Mouse (Mus musculus) liver, embryonic 16.5 days (tissue): ENCODE measurements around the gene C130074G19Rik. TPM values are rescaled to one million over a fixed set of nuclear protein-coding genes. Genes with fewer than 3 reads are reported as not detected.

Experiments used
- ATAC-seq: fragments of 200-750 bp; cut with Nextera tagmentation; 2 replicates; pipeline ENCODE4 v1.8.0; 2017; ENCODE audit warnings: low read depth, mild to moderate bottlenecking, moderate number of reproducible peaks, moderate library complexity
- H3K27ac ChIP-seq: fragments of 300-500 bp; sonication (generic); 2 replicates; pipeline ENCODE4 v1.5.1; 2014; ENCODE audit warnings: mild to moderate bottlenecking, low read length
- H3K27me3 ChIP-seq: fragments of 300-500 bp; sonication (generic); 2 replicates; pipeline ENCODE4 v1.6.1; 2014; ENCODE audit warnings: low read depth, low read length, mixed read lengths; ENCODE audit not compliant: control insufficient read depth, insufficient read depth
- H3K36me3 ChIP-seq: fragments of 300-500 bp; sonication (generic); 2 replicates; pipeline ENCODE4 v1.6.1; 2014; ENCODE audit warnings: mild to moderate bottlenecking; ENCODE audit not compliant: control insufficient read depth, insufficient read depth
- H3K4me1 ChIP-seq: fragments of 300-500 bp; sonication (generic); 2 replicates; pipeline ENCODE4 v1.6.1; 2014; ENCODE audit warnings: low read depth, low read length, mixed read lengths; ENCODE audit not compliant: control insufficient read depth
- H3K4me2 ChIP-seq: fragments of 300-500 bp; sonication (generic); 2 replicates; pipeline ENCODE4 v1.6.1; 2014; ENCODE audit warnings: low read depth, low read length, mixed read lengths
- H3K4me3 ChIP-seq: fragments of 300-500 bp; sonication (generic); 2 replicates; pipeline ENCODE4 v1.5.1; 2014; ENCODE audit warnings: low read depth, mild to moderate bottlenecking, low read length
- H3K9ac ChIP-seq: fragments of 300-500 bp; sonication (generic); 2 replicates; pipeline ENCODE4 v1.6.1; 2014; ENCODE audit warnings: low read depth, low read length
- H3K9me3 ChIP-seq: fragments of 300-500 bp; sonication (generic); replicated peaks from 2 replicates; pipeline ENCODE4 v1.6.1; 2016; ENCODE audit warnings: low read length; ENCODE audit not compliant: control insufficient read depth
- WGBS: fragments of 180-500 bp; shearing (Covaris S2); extraction: QIAGEN DNeasy Blood & Tissue Kit; methylation state at CpG from one replicate; pipeline ENCODE4 v1.1.7; 2014; ENCODE audit not compliant: insufficient replicate concordance; 5-methylcytosine and 5-hydroxymethylcytosine counted together
- polyA plus RNA-seq: library from polyadenylated mRNA; unstranded; fragments of >200 nt; fragmentation: Nextera tagmentation; extraction: Ambion mirVana; gene quantifications from 2 replicates; pipeline ENCODE4 v1.2.1, GENCODE M21; 2015

The C130074G19Rik gene
- polyA plus RNA-seq, 1 experiment from 2014 or later: 1.9 TPM

DNA sequence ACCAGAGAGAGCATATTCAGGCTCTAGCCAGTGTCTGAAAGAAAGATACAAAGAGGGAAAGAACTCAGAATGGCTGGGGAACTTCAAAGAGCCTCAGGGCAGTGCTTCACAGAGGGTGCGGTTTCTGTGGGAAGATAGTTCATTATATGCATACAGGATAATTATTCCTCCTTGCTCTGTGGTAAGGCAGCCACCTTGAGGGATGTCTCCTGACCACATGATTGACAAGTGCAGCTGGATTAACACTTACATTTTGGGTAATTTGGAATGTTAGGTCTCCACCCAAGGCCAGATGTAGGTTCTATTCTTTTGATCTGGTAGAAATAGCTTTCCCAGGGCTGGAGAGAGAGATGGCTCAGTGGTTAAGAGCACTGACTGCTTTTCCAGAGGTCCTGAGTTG is 3.1 kb upstream of the C130074G19Rik start:
- Histone ChIP-seq H3K9me3 (no peaks in the 10 kb centered on the region), H3K9ac (no peak overlapping the region), H3K4me2 (no peak overlapping the region), H3K27me3 (peaks cover 26% of the 10 kb centered on the region), H3K27ac (no peak overlapping the region), H3K4me1 (no peaks in the 10 kb centered on the region), H3K36me3 (no peaks in the 10 kb centered on the region), H3K4me3 (no peak overlapping the region)
- ATAC-seq: no peak
- 62% methylated on average over 1 of the region's 1 CpGs for WGBS

DNA sequence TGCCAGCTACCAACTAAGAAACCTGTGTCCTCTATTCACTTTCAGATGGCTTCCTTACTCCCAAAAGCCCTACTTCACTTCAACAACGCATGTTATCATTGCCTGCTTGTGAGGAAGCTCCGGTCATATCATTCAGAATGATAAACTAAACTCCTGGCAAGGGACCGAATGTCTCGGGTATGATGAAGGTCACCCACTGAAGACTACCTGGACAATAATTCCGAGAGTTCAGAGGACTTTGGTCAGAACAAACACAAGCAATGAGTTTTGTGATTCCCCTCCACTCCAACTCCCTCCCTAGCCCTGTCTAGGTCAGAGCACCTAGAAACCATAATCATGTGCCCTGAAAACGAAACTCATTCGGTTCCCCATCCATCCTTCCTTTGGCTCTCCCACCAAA is 1.2 kb downstream of the C130074G19Rik start:
- ATAC-seq: no peak
- no peaks in the 10 kb centered on the region for H3K9me3 ChIP-seq
- no peaks in the 10 kb centered on the region; the same call in 1 of the 2 replicates for H3K4me1 ChIP-seq
- H3K27me3 ChIP-seq: peaks cover 26% of the 10 kb centered on the region
- peak overlapping the region; percentile 24 for H3K4me2 ChIP-seq
- peak overlapping the region; percentile 66 for H3K27ac ChIP-seq
- WGBS: 30% methylated on average over 7 of the region's 7 CpGs
- no peaks in the 10 kb centered on the region for H3K36me3 ChIP-seq
- H3K9ac ChIP-seq: peak overlapping the region; percentile 42; the same call in 1 of the 2 replicates
- peak overlapping the region; percentile 60 for H3K4me3 ChIP-seq

DNA sequence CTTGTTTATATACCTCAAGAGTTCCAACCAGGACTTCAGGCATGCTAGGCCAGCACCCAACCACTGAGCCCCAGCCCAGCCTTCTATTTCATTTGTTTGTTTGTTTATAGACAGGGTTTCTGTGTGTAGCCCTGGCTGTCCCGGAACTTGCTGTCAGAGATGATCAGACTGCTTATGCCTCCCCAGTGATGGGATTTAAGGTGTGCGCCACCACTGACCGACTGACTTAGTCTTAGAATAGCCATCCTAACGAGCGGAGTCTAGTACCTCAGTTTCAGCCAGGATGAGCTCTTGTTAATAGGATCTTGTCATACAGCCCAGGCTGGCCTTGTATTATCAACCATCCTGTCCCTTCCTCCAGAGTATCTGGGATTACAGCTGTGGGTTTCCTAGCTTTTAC is 1.8 kb downstream of the C130074G19Rik start:
- WGBS: 65% methylated on average over 5 of the region's 5 CpGs
- Histone ChIP-seq H3K27me3 (peaks cover 26% of the 10 kb centered on the region), H3K36me3 (no peaks in the 10 kb centered on the region), H3K4me3 (peak overlapping the region; percentile 60), H3K4me2 (peak overlapping the region; percentile 24), H3K9me3 (no peaks in the 10 kb centered on the region), H3K27ac (no peak overlapping the region), H3K4me1 (no peaks in the 10 kb centered on the region; the same call in 1 of the 2 replicates), H3K9ac (no peak overlapping the region)
- ATAC-seq: no peak

DNA sequence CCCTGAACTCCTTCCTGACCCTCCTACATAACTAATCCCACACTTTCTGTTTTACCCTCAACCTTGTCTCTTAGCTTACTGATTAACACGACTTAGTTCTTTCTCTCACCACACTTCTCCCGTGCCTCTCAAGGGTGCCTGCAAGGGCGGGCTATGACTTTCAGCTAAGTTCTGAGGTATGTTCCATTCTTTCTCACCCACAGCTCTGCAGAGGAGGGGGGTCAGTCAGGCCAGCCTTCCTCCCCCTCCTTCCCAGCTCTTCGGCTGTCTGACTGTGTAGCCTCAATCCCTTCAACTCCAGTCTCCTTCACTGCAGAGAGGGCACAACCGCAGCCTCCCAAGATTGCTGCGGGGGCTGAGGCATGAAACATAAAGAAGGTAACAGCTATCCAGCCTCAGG is 4.2 kb downstream of the C130074G19Rik start:
- no peak for ATAC-seq
- H3K4me1 ChIP-seq: no peaks in the 10 kb centered on the region; the same call in 1 of the 2 replicates
- H3K9me3 ChIP-seq: no peaks in the 10 kb centered on the region
- no peak overlapping the region for H3K4me2 ChIP-seq
- WGBS: 63% methylated on average over 6 of the region's 6 CpGs
- no peak overlapping the region for H3K4me3 ChIP-seq
- no peaks in the 10 kb centered on the region for H3K36me3 ChIP-seq
- no peak overlapping the region for H3K9ac ChIP-seq
- H3K27ac ChIP-seq: no peak overlapping the region
- H3K27me3 ChIP-seq: peaks cover 26% of the 10 kb centered on the region

DNA sequence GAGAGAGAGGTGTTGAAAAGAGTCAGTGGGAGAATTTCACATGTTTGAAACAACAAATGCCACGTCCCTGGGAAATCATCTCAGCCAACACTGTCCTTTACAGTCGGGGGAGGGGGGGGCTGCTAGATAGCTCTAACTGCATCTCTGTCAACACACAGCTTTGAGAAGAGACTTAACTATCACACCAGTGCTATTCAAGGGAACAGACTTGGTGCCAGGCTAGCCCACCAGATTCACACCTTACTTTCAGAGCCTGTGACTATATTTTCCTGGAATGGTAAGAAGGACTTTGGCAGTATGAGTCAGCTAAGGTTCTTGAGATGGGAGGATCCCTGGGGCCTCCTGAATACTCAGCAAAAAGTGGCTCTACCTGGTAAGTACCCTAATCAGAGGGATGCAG is 5.7 kb downstream of the C130074G19Rik start:
- Histone ChIP-seq H3K27ac (no peak overlapping the region), H3K9me3 (no peaks in the 10 kb centered on the region), H3K4me1 (peaks cover 2% of the 10 kb centered on the region), H3K27me3 (peaks cover 11% of the 10 kb centered on the region), H3K4me3 (no peak overlapping the region), H3K9ac (no peak overlapping the region), H3K36me3 (no peaks in the 10 kb centered on the region), H3K4me2 (no peak overlapping the region)
- no peak for ATAC-seq
- 43% methylated on average over 2 of the region's 2 CpGs for WGBS

DNA sequence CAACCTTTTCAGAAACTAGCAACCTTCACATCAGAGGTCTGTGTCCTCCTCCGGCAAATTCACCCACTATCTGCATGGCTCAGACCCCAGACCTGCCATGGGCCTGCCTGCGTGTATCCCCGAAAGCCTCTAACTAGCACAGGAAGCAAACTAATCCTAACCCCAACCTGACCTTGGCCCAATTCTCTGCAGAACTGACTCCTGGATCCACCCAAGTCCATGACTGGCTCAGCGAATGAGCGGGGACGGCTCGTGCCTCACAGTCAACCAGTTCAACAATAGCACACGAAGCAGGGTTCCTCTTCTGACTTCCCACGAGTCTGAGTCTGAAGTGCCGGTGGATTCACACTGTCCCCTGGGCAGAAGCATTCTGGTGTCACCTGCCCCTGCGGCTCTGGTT is 9.1 kb downstream of the C130074G19Rik start:
- ATAC-seq: no peak
- Histone ChIP-seq H3K36me3 (no peaks in the 10 kb centered on the region), H3K4me1 (peaks cover 7% of the 10 kb centered on the region), H3K9me3 (no peaks in the 10 kb centered on the region), H3K27me3 (no peaks in the 10 kb centered on the region), H3K4me2 (no peak overlapping the region), H3K27ac (no peak overlapping the region), H3K9ac (no peak overlapping the region), H3K4me3 (no peak overlapping the region)
- WGBS: 65% methylated on average over 11 of the region's 11 CpGs

DNA sequence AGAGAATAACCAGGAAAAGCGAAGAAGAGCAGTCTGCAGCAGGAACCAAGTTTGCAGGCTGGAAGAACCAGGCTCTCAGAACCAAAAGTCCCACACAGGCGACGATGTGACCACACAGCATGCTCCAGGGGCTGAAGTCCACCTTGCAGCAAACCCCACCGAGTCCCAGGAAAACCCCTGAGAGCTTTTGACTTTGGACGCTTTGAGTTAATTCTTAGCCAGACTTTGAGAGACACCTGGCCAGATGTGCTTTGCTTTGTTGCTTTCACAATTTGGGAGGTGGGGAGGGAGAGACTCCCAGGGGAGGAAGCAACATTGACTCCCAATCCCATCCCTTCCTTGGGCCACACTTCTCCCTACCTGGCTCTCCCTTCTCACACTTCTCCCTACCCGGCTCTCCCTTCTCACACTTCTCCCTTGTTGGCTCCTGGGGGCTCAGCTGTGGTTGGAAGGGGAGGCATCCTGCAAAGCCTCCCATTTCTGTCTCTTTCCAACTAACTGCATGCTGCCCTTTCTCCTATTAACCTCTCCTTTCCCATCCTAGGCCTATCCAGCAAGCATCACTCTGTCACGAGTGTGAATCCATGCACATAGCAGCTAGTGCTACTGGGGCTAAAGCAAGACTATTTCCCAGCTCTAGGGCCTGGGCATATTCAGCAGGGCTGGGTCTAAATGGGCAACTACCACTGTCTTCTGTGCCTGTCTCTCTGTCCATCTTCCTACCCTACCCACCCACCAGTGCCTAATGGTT is 10.8 kb downstream of the C130074G19Rik start:
- Histone ChIP-seq H3K9ac (no peak overlapping the region), H3K36me3 (no peaks in the 10 kb centered on the region), H3K27ac (peak overlapping the region; percentile 86), H3K4me3 (no peak overlapping the region), H3K4me1 (peaks cover 10% of the 10 kb centered on the region), H3K4me2 (peak overlapping the region; percentile 13; the same call in 1 of the 2 replicates), H3K9me3 (no peaks in the 10 kb centered on the region), H3K27me3 (no peaks in the 10 kb centered on the region)
- ATAC-seq: peak; percentile 71
- WGBS: 40% methylated on average over 7 of the region's 7 CpGs

DNA sequence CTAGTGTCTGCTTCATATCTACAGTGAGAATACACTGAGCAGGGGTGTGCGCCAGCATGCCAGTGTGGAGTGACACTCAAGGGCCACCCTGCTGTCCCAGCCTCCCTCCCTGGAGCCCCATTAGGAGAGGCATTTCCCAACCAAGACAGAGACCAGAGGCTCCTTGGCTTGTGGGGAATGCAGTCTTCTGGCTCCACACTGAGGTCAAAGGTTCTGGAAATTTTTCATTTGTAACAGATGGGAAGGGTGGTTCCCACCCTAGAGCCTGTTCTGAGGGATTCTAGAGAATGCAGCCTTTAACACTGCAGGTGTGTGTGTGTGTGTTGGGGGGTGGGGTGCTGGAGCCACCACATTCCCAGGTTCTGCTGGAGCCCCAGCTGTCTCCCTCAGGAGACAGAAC is 11.5 kb downstream of the C130074G19Rik start:
- no peak for ATAC-seq
- Histone ChIP-seq H3K9me3 (no peaks in the 10 kb centered on the region), H3K9ac (0 out of 2 replicates have a peak overlapping the region, but pooled peaks have one; percentile 15), H3K36me3 (no peaks in the 10 kb centered on the region), H3K4me3 (no peak overlapping the region), H3K27ac (peak overlapping the region; percentile 86), H3K4me2 (no peak overlapping the region), H3K27me3 (no peaks in the 10 kb centered on the region), H3K4me1 (peaks cover 10% of the 10 kb centered on the region)
- 67% methylated on average over 1 of the region's 1 CpGs for WGBS

DNA sequence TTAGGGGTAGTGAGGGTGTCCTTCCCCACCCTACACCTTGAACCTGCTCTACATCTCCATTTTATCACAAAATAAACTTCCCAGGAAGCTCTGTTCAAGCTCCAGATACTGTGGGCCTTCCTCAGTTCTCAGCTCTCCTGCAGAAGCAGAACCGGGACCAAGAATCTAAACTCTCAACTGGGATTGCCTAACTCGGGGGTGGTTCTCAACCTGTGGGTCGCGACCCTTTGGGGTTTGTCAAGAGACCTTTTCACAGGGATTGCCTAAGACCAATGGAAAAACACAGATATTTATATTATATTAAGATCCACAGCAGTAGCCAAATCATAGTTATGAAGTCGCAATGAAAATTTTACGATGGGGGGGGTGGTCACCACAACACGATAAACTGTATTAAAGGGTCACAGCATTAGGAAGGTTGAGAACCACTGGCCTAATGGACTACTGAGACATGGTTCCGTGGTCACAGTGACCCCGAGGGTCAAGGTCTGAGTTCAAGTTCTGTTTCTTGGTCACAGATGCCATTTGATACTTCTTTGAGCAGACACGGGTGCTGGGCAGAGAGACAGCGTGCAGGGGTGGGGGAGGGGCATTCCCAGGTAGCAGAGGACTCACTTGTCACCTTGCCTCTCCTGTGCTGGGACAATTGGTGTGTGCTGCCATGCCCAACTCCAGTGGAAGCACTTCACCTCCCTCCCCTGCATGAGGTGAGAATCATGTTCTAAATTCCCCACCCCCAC is 12.2 kb downstream of the C130074G19Rik start:
- Histone ChIP-seq H3K36me3 (no peaks in the 10 kb centered on the region), H3K4me1 (peaks cover 10% of the 10 kb centered on the region), H3K27me3 (no peaks in the 10 kb centered on the region), H3K27ac (peak overlapping the region; percentile 86), H3K4me3 (no peak overlapping the region), H3K9ac (no peak overlapping the region), H3K4me2 (no peak overlapping the region), H3K9me3 (no peaks in the 10 kb centered on the region)
- WGBS: 61% methylated on average over 11 of the region's 11 CpGs
- ATAC-seq: no peak
